Mouse (Mus musculus) olfactory bulb, adult 2 months (tissue): ENCODE results near the gene Atn1. TPM values are rescaled to one million over a fixed set of nuclear protein-coding genes. Genes with fewer than 3 reads are reported as not detected.

Experiments used
- H3K27ac ChIP-seq: fragments of 200-500 bp; 2 replicates; pipeline ENCODE4 v1.5.1; 2012; ENCODE audit warnings: low read depth, low read length; ENCODE audit not compliant: insufficient read depth
- H3K4me1 ChIP-seq: fragments of 200-500 bp; 2 replicates; pipeline ENCODE4 v1.6.1; 2012; ENCODE audit warnings: low read length; ENCODE audit not compliant: control insufficient read depth, insufficient read depth
- H3K4me3 ChIP-seq: fragments of 200-500 bp; 2 replicates; pipeline ENCODE4 v1.5.1; 2012; ENCODE audit warnings: mild to moderate bottlenecking, low read depth, low read length, moderate library complexity; ENCODE audit not compliant: insufficient read depth
- CTCF ChIP-seq: fragments of 200-500 bp; IDR thresholded peaks from 2 replicates; pipeline ENCODE4 v1.5.1; 2012; ENCODE audit warnings: low read depth, mild to moderate bottlenecking, low read length, moderate library complexity; ENCODE audit not compliant: insufficient read depth
- POLR2A ChIP-seq: fragments of 200-500 bp; IDR thresholded peaks from 2 replicates; pipeline ENCODE4 v1.6.1; 2012; ENCODE audit warnings: mild to moderate bottlenecking, low read depth, low read length, moderate library complexity; ENCODE audit not compliant: insufficient read depth
- WGBS: fragments of 180-500 bp; shearing (Covaris S2); methylation state at CpG from one replicate; pipeline ENCODE4 v1.1.7; 2018; 5-methylcytosine and 5-hydroxymethylcytosine counted together
- polyA plus RNA-seq: library from polyadenylated mRNA; stranded (reverse); fragments of >200 nt; gene quantifications from 2 replicates; pipeline ENCODE4 v1.2.4, GENCODE M21; 2012; ENCODE audit warnings: low replicate concordance; ENCODE audit not compliant: missing spikeins, insufficient read depth, insufficient read length

Gene Atn1
- polyA plus RNA-seq, 1 experiment = not detected

DNA sequence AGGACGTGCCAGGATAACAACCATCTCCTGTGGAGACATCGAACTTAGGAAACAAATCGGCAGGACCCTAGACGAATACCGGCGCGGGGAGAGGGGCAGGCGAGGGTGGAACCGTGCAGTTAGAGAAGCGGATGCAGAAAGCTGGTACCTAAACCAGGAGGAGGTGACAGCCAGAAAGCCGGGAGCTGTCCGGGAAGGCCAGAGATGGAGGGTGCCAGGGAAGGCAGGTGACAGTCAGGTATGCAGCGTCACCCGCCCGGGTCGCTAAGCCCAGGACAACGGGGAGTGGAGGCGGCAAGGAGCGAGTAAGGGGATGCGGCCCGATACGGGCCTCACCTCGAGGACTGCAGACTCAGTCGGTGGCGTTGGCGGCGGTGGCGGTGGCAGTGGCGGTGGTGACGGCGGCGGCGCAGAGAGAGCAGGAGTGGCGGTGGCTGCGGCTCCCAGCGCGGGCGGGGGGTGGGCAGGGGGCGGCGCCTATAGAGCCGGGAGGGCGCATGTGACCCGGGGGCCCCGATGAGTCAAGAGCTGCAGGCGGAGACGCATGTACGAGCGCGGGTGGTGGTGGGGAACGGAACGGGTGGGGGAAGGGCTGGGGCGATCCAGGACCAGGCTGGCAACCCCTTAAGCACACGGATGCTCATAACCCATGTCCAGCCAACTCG, 12.9 kb upstream of the Atn1 start, which contains the start of gene Eno2:
Gene Eno2 (minus strand): TSS at position 573 of the 665 bp plus-strand sequence.
- WGBS = under 1% methylated on average over 49 of the region's 54 CpGs
- peak within 1 kb of the TSS; percentile 91 for H3K27ac ChIP-seq
- peaks cover 39% of the 10 kb centered on the region for H3K4me1 ChIP-seq
- peak within 1 kb of the TSS; percentile 81 for H3K4me3 ChIP-seq
- TF ChIP-seq CTCF = no peak
- TF ChIP-seq POLR2A = peak; percentile 88; the same call in 1 of the 2 replicates

DNA sequence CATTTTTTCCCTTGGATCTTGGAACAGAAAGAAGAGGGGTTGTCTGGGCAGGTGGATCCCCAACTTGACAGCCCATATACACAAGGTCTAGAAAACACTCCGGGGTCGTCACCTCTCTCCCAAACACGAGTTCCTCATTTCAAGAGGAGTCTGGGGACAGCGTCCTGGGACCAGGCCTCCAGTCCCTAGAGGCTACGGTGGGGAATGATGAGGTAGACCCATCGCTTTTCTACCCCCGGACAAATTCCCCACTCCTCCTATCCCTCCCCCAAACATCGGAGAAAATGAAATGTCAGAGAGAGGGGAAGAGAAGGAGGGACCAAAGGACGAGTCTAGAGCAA, 12.3 kb upstream of the Atn1 start:
- H3K4me3 ChIP-seq = peak overlapping the region; percentile 81
- TF ChIP-seq POLR2A (no peak), CTCF (no peak)
- peak overlapping the region; percentile 91 for H3K27ac ChIP-seq
- WGBS = 3% methylated on average over 9 of the region's 9 CpGs
- peaks cover 39% of the 10 kb centered on the region for H3K4me1 ChIP-seq

DNA sequence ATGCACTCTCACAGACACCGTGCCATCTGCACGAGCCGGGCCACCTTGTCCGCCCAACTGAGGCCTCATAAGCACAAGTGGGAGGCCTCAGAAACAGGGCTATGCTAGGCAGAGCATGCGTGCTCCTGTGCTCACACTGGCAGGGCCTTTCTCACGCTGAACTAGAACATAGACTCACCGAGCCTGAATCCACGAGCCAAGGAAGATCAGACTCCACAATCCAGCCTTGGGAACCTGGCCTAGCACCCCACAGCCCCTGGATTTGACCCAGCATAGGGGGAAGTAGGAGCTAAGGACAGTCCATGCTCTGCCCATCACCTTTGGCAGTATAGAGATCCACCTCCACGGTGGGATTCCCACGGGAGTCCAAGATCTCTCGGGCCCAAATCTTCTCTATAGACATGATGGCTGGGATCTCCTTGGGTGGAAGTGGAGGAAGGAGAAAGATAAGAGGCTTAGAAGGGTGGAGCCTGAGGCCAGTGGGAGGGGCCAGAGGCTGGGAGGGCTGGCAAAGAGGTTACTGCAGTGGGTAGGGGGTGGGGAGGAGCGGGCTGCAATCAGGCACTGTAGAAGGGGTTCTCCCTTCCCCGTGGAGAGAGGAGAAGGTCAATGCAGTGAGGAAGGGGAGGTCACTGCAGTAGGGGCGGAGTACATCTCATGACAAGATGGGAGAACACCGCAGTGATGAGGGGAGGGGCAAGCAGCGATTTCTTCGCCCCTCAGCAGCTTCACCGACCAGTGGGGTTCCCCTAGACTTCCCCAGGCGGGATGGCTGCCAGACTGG, 11.8 kb upstream of the Atn1 start:
- WGBS = 13% methylated on average over 19 of the region's 19 CpGs
- Histone ChIP-seq H3K4me3 (peak overlapping the region; percentile 81), H3K27ac (peak overlapping the region; percentile 91), H3K4me1 (peaks cover 45% of the 10 kb centered on the region)
- TF ChIP-seq CTCF = no peak

DNA sequence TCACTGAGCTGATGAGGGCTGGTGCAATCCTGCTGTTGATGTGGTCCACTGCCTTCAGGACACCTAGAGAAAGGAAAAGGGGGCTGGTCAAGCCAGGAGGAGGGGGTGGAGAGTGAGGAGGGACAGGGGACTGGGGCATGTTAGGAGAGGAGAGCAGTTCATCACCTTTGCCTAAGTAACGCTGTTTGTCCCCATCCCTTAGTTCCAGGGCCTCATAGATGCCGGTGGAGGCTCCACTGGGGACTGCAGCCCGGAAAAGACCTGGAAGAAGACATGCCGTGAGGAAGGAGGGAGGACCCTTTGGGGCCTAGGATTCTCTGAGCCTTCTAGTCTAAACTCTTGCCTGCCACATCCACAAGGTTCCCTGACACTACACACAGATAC, 11.2 kb upstream of the Atn1 start:
- H3K4me3 ChIP-seq = peak overlapping the region; percentile 81
- H3K27ac ChIP-seq = peak overlapping the region; percentile 82
- WGBS = 20% methylated on average over 4 of the region's 4 CpGs

DNA sequence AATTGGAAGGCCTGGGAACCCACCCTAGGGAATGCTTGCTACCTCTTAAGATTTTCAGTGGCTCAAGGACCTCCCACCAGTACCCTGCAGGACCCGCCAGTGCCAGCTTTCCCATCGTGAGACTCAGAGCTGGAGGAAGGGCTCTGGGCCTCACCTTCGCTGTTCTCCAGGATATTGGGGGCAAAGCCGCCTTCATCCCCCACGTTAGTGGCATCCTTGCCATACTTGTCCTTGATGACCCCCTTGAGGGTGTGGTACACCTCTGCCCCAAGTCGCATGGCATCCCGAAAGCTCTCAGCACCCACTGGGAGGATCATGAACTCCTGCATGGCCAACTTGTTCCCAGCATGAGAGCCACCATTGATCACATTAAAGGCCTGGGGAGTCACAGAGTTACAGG, 9.6 kb upstream of the Atn1 start:
- WGBS = 87% methylated on average over 7 of the region's 7 CpGs
- Histone ChIP-seq H3K27ac (no peak overlapping the region), H3K4me3 (no peak overlapping the region), H3K4me1 (peaks cover 52% of the 10 kb centered on the region)
- TF ChIP-seq CTCF (no peak), POLR2A (no peak)

More for the DNA sequence above, 11.2 kb upstream of the Atn1 start:
- H3K4me1 ChIP-seq = peaks cover 51% of the 10 kb centered on the region
- TF ChIP-seq CTCF (no peak), POLR2A (no peak)

DNA sequence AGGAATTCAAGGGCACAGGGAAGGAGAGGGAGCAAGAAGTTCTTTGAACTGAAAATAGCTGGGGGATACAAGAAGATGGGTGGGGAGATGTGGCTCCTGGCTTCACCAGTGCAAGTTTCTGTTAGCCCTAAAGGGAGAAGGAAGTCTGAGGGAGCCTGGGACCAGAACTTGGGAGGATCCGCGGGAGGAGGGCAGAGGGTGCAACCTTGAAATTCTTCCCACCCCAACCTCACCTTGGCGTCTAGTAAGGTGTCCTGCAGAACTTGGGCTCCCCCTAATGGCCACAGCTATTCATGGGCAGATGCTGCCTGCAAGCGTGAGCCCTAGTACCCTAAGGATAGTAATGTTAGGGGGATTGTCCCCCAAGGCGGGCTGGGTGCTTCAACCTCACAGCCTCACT, 2.9 kb upstream of the Atn1 start:
- H3K4me3 ChIP-seq = no peak overlapping the region
- no peak overlapping the region for H3K27ac ChIP-seq
- peaks cover 35% of the 10 kb centered on the region for H3K4me1 ChIP-seq
- TF ChIP-seq CTCF (peak; percentile 74), POLR2A (peak; percentile 41; the same call in 1 of the 2 replicates)
- WGBS = 2% methylated on average over 5 of the region's 5 CpGs

DNA sequence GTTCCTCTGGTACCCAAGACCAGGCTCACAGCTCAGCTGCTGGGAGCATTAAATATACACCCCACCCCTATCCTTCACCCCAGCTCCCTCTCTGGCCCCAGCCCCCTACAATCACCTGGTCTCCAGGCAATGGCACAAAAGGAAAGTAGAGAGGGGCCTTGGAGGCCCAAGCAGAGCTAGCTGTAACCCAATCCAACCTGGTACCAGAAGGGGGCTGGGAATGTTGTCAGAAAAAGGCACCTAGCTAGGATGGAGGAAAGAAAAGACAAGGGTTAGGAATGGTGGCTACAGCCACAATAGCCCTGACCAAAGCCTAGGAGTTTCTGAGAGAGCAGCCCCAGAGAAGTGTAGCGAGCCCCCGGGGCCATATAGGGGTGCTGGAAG, 2.5 kb upstream of the Atn1 start:
- 0 out of 2 replicates have a peak overlapping the region, but pooled peaks have one; percentile 79 for H3K27ac ChIP-seq
- no peak overlapping the region for H3K4me3 ChIP-seq
- peaks cover 35% of the 10 kb centered on the region for H3K4me1 ChIP-seq
- WGBS = 36% methylated on average over 2 of the region's 2 CpGs
- TF ChIP-seq POLR2A (no peak), CTCF (no peak)

DNA sequence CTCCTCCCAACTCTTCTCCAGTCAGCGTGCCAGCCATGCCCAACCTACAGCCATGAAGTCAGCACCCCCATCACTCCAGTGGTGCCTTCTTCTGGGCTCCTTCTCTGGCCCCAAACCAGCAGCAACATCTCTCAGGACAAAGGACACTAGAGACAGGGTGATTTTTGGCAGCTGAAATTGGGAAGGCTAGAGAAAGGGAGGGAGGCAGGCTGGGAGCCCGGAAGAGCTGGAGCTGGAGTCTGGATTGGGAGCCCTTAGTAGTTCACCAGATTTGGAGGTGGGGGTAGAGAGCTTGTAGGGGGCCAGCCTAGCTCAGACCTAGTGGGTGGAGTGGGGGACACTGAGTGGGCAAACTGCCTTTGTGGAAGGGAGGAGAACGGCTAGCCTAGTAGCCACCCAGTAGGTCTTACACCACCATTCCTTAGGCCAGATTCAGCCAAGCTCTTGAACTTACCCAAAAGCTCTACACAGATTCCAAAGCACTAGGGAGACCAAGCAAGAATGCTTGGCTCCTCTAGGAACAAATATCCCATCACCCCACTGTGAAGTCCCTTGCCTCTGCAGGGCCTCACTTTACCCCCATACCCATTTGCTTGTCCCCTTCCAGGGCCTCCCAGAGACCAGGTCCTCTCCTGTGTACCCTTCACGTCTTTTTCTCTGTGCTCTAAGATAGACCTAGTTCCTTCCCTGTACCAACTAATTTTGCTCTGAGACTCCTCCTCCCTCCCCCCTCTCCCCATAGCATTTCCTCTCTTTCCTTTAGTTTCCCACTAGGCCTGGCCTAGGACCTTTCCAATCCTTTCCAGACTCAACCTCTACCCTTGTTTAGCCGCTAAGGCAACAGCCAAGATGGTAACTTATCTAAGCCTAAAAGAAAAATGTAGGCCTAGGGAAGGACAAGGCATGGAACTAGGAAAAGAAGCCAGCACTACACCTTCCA, 1.9 kb upstream of the Atn1 start:
- Histone ChIP-seq H3K4me1 (peaks cover 30% of the 10 kb centered on the region), H3K27ac (peak overlapping the region; percentile 79), H3K4me3 (peak overlapping the region; percentile 30)
- TF ChIP-seq CTCF (no peak), POLR2A (no peak)
- 12% methylated on average over 5 of the region's 5 CpGs for WGBS

DNA sequence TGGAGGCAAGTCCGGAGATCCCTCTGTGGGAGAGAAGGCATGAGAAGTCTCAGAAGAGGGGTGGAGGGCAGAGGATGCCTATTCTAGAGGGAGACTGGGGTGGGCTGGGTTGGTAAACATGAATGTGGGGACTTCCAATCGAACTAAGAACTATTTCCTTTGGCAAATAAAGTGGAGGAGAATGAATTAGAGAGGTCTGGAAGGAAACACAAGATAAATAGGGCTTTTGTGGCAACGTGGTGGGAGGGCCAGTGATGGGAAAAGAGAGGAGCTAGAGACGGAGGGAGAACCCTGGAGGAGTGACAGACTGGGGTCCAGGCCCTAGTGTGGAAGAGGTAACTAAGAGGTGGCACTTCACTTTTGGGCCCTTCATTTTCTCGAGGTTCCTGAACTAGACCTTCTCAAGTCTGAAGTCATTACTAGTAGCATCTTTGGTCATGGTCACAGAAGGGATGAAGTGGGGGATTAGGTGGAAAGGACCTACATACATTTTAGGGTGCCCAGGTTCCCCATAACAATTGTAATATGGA, 1.1 kb upstream of the Atn1 start:
- peak overlapping the region; percentile 79 for H3K27ac ChIP-seq
- H3K4me1 ChIP-seq = peaks cover 22% of the 10 kb centered on the region
- WGBS = 5% methylated on average over 5 of the region's 5 CpGs
- peak overlapping the region; percentile 98 for H3K4me3 ChIP-seq
- TF ChIP-seq POLR2A (no peak), CTCF (no peak)
